Mouse (Mus musculus) kidney, embryonic 14.5 days (tissue): ENCODE data around the gene Arfgap2. TPM values are rescaled to one million over a fixed set of nuclear protein-coding genes. Genes with fewer than 3 reads are reported as not detected.
"Not testable (repeated sequence)": the region's sequence is repeated elsewhere in the genome, so short reads cannot be mapped to it uniquely, and the experiment has no call there.

Experiments used
- ATAC-seq: fragments of 200-750 bp; cut with Nextera tagmentation; 2 replicates; pipeline ENCODE4 v1.8.0; 2017; ENCODE audit warnings: moderate number of reproducible peaks, mild to moderate bottlenecking, moderate TSS enrichment, moderate library complexity; ENCODE audit not compliant: low FRiP score, low TSS enrichment
- H3K27ac ChIP-seq: fragments of 300-500 bp; sonication (generic); 2 replicates; pipeline ENCODE4 v1.5.1; 2014; ENCODE audit warnings: low read depth, mild to moderate bottlenecking, low read length, moderate library complexity, mixed read lengths
- H3K27me3 ChIP-seq: fragments of 300-500 bp; sonication (generic); 2 replicates; pipeline ENCODE4 v1.6.1; 2014; ENCODE audit warnings: mild to moderate bottlenecking, low read length; ENCODE audit not compliant: control insufficient read depth, insufficient read depth
- H3K36me3 ChIP-seq: fragments of 300-500 bp; sonication (generic); 2 replicates; pipeline ENCODE4 v1.6.1; 2014; ENCODE audit warnings: low read length, mixed read lengths; ENCODE audit not compliant: control insufficient read depth, insufficient read depth
- H3K4me1 ChIP-seq: fragments of 300-500 bp; sonication (generic); 2 replicates; pipeline ENCODE4 v1.6.1; 2014; ENCODE audit warnings: low read length, mixed read lengths; ENCODE audit not compliant: control insufficient read depth, insufficient read depth
- H3K4me2 ChIP-seq: fragments of 300-500 bp; sonication (generic); replicated peaks from 2 replicates; pipeline ENCODE4 v1.6.1; 2014; ENCODE audit warnings: low read depth, mild to moderate bottlenecking, low read length
- H3K4me3 ChIP-seq: fragments of 300-500 bp; sonication (generic); 2 replicates; pipeline ENCODE4 v1.5.1; 2014; ENCODE audit warnings: mild to moderate bottlenecking, low read length
- H3K9ac ChIP-seq: fragments of 300-500 bp; sonication (generic); 2 replicates; pipeline ENCODE4 v1.6.1; 2014; ENCODE audit warnings: low read depth, mild to moderate bottlenecking, low read length, moderate library complexity
- H3K9me3 ChIP-seq: fragments of 300-500 bp; sonication (generic); 2 replicates; pipeline ENCODE4 v1.6.1; 2016; ENCODE audit warnings: low read length; ENCODE audit not compliant: control insufficient read depth
- WGBS: fragments of 180-500 bp; shearing (Covaris S2); extraction: QIAGEN DNeasy Blood & Tissue Kit; methylation state at CpG from one replicate; pipeline ENCODE4 v1.1.7; 2014; 5-methylcytosine and 5-hydroxymethylcytosine counted together
- polyA plus RNA-seq: library from polyadenylated mRNA; unstranded; fragments of >200 nt; fragmentation: Nextera tagmentation; extraction: Ambion mirVana; gene quantifications from 2 replicates; pipeline ENCODE4 v1.2.1, GENCODE M21; 2014

The Arfgap2 gene
- 58.6 and 81.6 TPM in 2 replicates for polyA plus RNA-seq

GRCm38 (mm10) chr2:91264711-91265681, at the start of gene Arfgap2:
Arfgap2 (plus strand) TSS chr2:91264974.
- Histone ChIP-seq H3K4me3 (peak within 1 kb of the TSS; percentile 92), H3K4me2 (peak within 1 kb of the TSS; percentile 71), H3K36me3 (peaks cover 63% of the 10 kb centered on the region), H3K27me3 (no peaks in the 10 kb centered on the region), H3K27ac (peak within 1 kb of the TSS; percentile 93), H3K4me1 (peaks cover 15% of the 10 kb centered on the region; the same call in 1 of the 2 replicates), H3K9me3 (no peaks in the 10 kb centered on the region), H3K9ac (peak within 1 kb of the TSS; percentile 88)
- 1% methylated on average over 72 of the region's 72 CpGs for WGBS
- peak; percentile 99 for ATAC-seq

GRCm38 (mm10) chr2:91217032-91217431, 47.7 kb upstream of the Arfgap2 start:
- no peaks in the 10 kb centered on the region for H3K27me3 ChIP-seq
- no peak overlapping the region for H3K4me3 ChIP-seq
- H3K9me3 ChIP-seq: no peaks in the 10 kb centered on the region
- peaks cover 17% of the 10 kb centered on the region for H3K36me3 ChIP-seq
- H3K9ac ChIP-seq: no peak overlapping the region
- H3K4me2 ChIP-seq: no peak overlapping the region
- H3K27ac ChIP-seq: no peak overlapping the region
- 65% methylated on average over 4 of the region's 4 CpGs for WGBS
- no peaks in the 10 kb centered on the region for H3K4me1 ChIP-seq
- ATAC-seq: no peak

GRCm38 (mm10) chr2:91220501-91220900, 44.3 kb upstream of the Arfgap2 start:
- no peak overlapping the region for H3K4me2 ChIP-seq
- WGBS: 95% methylated on average over 3 of the region's 3 CpGs

GRCm38 (mm10) chr2:91223614-91224013, 41.2 kb upstream of the Arfgap2 start:
- no peak overlapping the region for H3K9ac ChIP-seq
- H3K4me2 ChIP-seq: no peak overlapping the region
- H3K27ac ChIP-seq: no peak overlapping the region
- no peaks in the 10 kb centered on the region for H3K27me3 ChIP-seq
- H3K36me3 ChIP-seq: no peaks in the 10 kb centered on the region
- no peaks in the 10 kb centered on the region for H3K4me1 ChIP-seq
- no peak overlapping the region for H3K4me3 ChIP-seq
- H3K9me3 ChIP-seq: no peaks in the 10 kb centered on the region
- no peak for ATAC-seq
- 86% methylated on average over 2 of the region's 2 CpGs for WGBS

More at GRCm38 (mm10) chr2:91220501-91220900, 44.3 kb upstream of the Arfgap2 start:
- H3K9ac ChIP-seq: no peak overlapping the region
- H3K9me3 ChIP-seq: no peaks in the 10 kb centered on the region
- no peak overlapping the region for H3K4me3 ChIP-seq
- no peak for ATAC-seq
- peaks cover 7% of the 10 kb centered on the region; the same call in 1 of the 2 replicates for H3K36me3 ChIP-seq
- H3K4me1 ChIP-seq: no peaks in the 10 kb centered on the region
- no peak overlapping the region for H3K27ac ChIP-seq
- H3K27me3 ChIP-seq: no peaks in the 10 kb centered on the region

- Histone ChIP-seq H3K4me3 (no peak overlapping the region), H3K4me2 (no peak overlapping the region), H3K4me1 (no peaks in the 10 kb centered on the region), H3K9me3 (no peaks in the 10 kb centered on the region), H3K27me3 (no peaks in the 10 kb centered on the region), H3K27ac (no peak overlapping the region), H3K36me3 (peaks cover 8% of the 10 kb centered on the region; the same call in 1 of the 2 replicates), H3K9ac (no peak overlapping the region)
- no peak for ATAC-seq
- WGBS: 85% methylated on average over 2 of the region's 2 CpGs
These were observed 35.0 kb upstream of the Arfgap2 start for GRCm38 (mm10) chr2:91229735-91230134.

GRCm38 (mm10) chr2:91236601-91237510, 27.9 kb upstream of the Arfgap2 start, which contains the start of gene Ddb2:
Ddb2 (minus strand) TSS chr2:91236982.
- peak within 1 kb of the TSS; percentile 93 for H3K27ac ChIP-seq
- WGBS: under 1% methylated on average over 48 of the region's 48 CpGs
- no peaks in the 10 kb centered on the region for H3K27me3 ChIP-seq
- peak within 1 kb of the TSS; percentile 90 for H3K4me2 ChIP-seq
- H3K36me3 ChIP-seq: peaks cover 8% of the 10 kb centered on the region; the same call in 1 of the 2 replicates
- no peaks in the 10 kb centered on the region for H3K9me3 ChIP-seq
- peak; percentile 98 for ATAC-seq
- H3K9ac ChIP-seq: peak within 1 kb of the TSS; percentile 69
- 0 out of 2 replicates have a peak, but pooled peaks cover 2% of the 10 kb centered on the region for H3K4me1 ChIP-seq
- peak within 1 kb of the TSS; percentile 71 for H3K4me3 ChIP-seq

GRCm38 (mm10) chr2:91237511-91238080, 27.2 kb upstream of the Arfgap2 start:
- not testable (repeated sequence) for H3K36me3 ChIP-seq, H3K9me3 ChIP-seq, H3K27me3 ChIP-seq, H3K4me1 ChIP-seq
- Histone ChIP-seq H3K27ac (peak overlapping the region; percentile 93; the same call in 1 of the 2 replicates), H3K9ac (peak overlapping the region; percentile 51; the same call in 1 of the 2 replicates), H3K4me3 (peak overlapping the region; percentile 71), H3K4me2 (peak overlapping the region; percentile 90)
- peak; percentile 7; the same call in 1 of the 2 replicates for ATAC-seq
- WGBS: 17% methylated on average over 4 of the region's 4 CpGs

GRCm38 (mm10) chr2:91242547-91242946, 22.2 kb upstream of the Arfgap2 start:
- 72% methylated on average over 5 of the region's 5 CpGs for WGBS
- H3K4me1 ChIP-seq: no peaks in the 10 kb centered on the region
- no peak overlapping the region for H3K27ac ChIP-seq
- H3K9me3 ChIP-seq: no peaks in the 10 kb centered on the region
- no peak overlapping the region for H3K4me3 ChIP-seq
- H3K27me3 ChIP-seq: no peaks in the 10 kb centered on the region
- H3K9ac ChIP-seq: no peak overlapping the region
- no peaks in the 10 kb centered on the region for H3K36me3 ChIP-seq
- H3K4me2 ChIP-seq: no peak overlapping the region
- no peak for ATAC-seq
